Mouse (Mus musculus): ENCODE data around the gene Slc26a1. TPM values are rescaled to one million over a fixed set of nuclear protein-coding genes. Genes with fewer than 3 reads are reported as not detected.
A peak's percentile ranks its signal among the peaks of the same experiment; 100 is the strongest.

The Slc26a1 gene
- total RNA-seq, 1 experiment from 2014 or later, result 1.8 TPM

DNA sequence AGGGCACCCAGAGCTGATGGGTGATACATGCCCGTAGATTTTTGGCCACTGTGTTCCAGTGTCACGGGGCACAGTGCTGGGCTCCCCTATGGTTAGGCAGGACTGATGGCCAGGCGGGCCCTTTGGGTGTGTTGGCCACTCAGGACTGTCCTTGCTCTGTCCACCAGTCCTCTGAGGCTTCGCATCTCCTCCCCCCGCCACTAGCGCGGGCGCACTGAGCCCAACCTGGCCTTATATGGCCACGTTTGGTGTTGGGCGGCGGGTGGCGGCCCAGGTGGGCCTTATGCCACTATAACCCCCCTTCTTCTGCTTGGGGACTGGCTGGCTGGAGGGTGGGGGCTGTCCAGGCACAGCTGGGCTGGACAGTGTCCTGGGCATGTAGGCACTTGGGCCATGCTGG, 20.5 kb upstream of the Slc26a1 start:
- no peak for ATAC-seq (replicated peaks in 1 of 2; ENCODE audit: insufficient read depth in 1 of 2, low FRiP score in 2 of 2, low TSS enrichment in 1 of 2, low read depth in 1 of 2, poor library complexity in 2 of 2, severe bottlenecking in 2 of 2)

DNA sequence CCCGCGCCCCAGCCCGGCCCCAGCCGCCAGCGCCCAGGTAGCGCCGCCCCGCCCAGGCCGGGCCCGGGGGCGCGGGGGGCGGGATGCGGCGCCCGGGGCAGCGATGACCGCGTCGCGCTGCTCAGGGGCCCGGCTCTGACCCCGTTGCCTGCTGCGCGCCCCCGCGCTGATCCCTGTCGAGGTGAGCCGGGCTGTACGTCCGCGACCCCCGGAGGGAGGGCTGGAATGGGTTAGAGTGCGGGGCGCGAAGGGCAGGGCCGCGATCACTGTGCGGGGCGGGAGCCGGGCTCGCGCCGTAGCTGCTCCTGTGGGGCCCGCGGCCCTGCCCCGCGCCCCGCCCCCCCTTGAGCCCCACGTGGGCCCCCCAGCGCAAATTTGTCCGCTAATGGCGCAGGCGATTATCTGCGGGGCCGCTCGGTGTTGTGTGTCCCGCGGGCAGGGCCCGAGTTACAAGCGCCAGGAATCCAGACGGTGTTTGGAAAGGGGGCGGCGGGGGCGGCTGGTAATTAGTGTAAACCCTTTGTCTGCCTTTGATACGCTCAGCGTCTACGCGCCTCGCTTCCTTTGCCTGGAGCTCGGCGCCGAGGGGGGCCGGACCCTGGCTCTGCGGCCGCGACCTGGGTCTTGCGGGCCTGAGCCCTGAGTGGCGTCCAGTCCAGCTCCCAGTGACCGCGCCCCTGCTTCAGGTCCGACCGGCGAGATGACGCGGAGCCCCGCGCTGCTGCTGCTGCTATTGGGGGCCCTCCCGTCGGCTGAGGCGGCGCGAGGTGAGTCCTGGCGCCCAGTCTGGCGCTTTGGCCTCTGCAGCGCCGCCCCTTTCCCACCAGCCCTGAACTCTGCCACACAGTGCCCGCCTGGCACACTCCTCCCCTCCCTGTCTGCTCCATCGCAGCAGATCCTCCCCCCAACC, 19.2 kb upstream of the Slc26a1 start:
- peak; percentile 30 to 38 for ATAC-seq (replicated peaks in 1 of 2; ENCODE audit: insufficient read depth in 1 of 2, low FRiP score in 2 of 2, low TSS enrichment in 1 of 2, low read depth in 1 of 2, poor library complexity in 2 of 2, severe bottlenecking in 2 of 2)

DNA sequence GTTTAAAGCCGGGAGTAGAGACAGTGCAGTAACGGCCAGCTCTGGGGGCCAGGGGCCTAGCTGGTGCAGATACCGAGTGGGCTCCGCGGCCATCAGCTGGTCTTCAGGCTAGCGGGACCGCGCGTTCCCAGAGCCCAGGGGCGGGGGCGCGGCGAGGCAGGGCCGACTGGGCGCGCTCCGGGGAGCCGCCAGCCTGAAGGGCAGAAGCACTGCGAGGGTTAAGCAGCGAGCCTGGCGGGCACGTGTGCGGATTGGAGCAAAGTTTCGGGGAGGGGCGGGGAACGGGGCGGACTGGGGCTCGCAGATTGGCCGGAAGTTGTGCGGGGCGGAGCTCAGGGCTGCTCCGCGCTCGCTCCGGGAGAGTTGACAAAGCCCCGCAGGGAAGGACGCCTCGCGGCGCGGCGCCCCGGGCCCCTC, 18.5 kb upstream of the Slc26a1 start:
- ATAC-seq (replicated peaks in 1 of 2; ENCODE audit: insufficient read depth in 1 of 2, low FRiP score in 2 of 2, low TSS enrichment in 1 of 2, low read depth in 1 of 2, poor library complexity in 2 of 2, severe bottlenecking in 2 of 2), result peak; percentile 83 to 89

DNA sequence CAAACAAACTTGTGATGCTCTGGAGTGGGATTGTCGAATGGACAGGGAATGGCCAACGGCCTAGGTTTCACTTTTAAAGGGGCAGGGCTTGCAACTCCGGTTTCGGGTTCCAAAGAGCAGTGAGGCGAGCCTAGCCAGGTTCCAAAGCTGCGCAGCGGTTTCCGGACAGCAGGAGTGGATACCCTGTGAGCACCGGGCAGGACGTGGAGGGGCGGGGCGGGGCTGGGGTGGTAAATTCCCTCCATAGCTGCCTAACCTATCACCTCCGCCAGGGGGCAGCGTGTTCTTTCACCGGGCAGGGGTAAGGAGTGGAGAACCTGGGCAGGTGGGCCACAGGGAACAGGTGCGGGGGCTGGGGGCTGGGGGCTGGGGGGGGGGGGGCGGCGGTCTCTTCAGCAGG, 16.9 kb upstream of the Slc26a1 start, which contains the start of gene Fgfrl1:
Gene Fgfrl1, plus strand, starts transcription at position 112 of the 400 bp plus-strand sequence.
- ATAC-seq (replicated peaks in 1 of 2; ENCODE audit: insufficient read depth in 1 of 2, low FRiP score in 2 of 2, low TSS enrichment in 1 of 2, low read depth in 1 of 2, poor library complexity in 2 of 2, severe bottlenecking in 2 of 2), result peak; percentile 48 to 55

DNA sequence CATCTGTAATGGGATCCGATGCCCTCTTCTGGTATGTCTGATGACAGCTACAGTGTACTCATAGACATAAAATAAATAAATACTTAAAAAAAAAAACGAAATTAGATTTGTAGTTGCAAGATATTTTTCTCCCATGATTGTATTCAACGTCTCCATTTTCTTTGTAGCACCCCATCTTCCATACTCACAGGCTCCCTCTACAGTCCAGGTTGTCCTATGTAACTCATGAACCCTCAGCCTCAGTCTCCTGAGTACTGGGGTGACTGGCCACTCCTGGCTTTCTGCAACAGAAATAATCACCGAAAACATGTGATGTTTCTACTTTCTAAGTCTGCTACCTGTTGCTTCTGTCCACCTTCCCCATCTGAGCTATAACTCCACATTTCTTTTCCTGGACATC, 15.8 kb upstream of the Slc26a1 start:
- ATAC-seq (replicated peaks in 1 of 2; ENCODE audit: insufficient read depth in 1 of 2, low FRiP score in 2 of 2, low TSS enrichment in 1 of 2, low read depth in 1 of 2, poor library complexity in 2 of 2, severe bottlenecking in 2 of 2), result no peak

DNA sequence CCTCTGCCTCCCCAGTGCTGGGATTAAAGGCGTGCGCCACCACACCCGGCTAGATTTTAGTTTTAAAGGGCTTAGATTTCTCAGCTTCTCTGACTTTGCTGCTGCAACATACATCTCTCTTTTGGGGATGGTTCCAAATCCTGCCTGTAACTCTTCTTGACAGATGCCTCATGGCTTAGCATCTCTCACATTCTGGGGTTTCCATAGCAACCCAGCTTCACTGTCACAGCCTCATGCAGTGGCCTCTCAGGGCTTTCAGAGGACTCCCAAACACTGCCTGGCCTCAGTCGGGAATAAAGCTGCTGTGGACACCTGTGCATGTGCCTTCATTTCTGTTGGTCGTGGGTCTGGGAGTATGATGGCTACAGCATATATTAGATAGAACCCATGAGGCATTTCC, 13.7 kb upstream of the Slc26a1 start:
- ATAC-seq (replicated peaks in 1 of 2; ENCODE audit: insufficient read depth in 1 of 2, low FRiP score in 2 of 2, low TSS enrichment in 1 of 2, low read depth in 1 of 2, poor library complexity in 2 of 2, severe bottlenecking in 2 of 2), result no peak

DNA sequence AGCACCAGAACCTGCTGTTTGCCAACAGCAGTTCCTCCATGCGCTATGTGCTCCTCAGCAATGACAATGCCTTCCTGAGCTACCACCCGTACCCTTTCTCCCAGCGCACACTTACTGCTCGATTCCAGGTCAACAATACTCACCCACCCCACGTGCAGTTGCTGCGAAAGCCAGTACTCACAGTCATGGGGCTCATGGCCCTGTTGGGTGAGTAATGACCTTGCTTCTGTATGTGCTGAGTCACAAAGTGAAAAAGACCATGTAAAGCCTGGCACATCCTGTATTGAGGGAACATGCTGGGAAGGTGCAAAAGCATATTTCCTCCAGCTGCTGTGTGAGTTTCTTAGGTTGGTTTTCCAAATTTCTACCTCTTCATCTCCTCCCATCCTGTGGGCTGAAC, 5.5 kb upstream of the Slc26a1 start:
- ATAC-seq (replicated peaks in 1 of 2; ENCODE audit: insufficient read depth in 1 of 2, low FRiP score in 2 of 2, low TSS enrichment in 1 of 2, low read depth in 1 of 2, poor library complexity in 2 of 2, severe bottlenecking in 2 of 2), result no peak

DNA sequence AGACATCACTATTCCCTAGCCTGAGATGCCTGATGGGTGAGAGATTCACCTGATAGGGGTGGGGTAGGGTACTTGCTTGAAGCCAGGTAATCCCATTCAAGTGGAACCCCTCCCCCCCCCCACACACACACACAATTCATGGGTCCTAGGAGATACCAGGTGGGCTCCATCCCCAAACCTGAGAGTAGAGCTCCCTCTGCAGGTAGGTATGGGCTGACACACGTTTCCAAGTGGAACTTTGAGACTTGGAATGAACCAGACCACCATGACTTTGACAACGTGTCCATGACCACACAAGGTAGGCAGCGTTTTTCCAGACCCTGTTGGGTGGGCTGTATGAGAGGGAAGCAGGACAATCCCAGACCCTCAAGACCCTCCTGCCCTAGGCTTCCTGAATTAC, 4.5 kb upstream of the Slc26a1 start:
- ATAC-seq (replicated peaks in 1 of 2; ENCODE audit: insufficient read depth in 1 of 2, low FRiP score in 2 of 2, low TSS enrichment in 1 of 2, low read depth in 1 of 2, poor library complexity in 2 of 2, severe bottlenecking in 2 of 2), result no peak

DNA sequence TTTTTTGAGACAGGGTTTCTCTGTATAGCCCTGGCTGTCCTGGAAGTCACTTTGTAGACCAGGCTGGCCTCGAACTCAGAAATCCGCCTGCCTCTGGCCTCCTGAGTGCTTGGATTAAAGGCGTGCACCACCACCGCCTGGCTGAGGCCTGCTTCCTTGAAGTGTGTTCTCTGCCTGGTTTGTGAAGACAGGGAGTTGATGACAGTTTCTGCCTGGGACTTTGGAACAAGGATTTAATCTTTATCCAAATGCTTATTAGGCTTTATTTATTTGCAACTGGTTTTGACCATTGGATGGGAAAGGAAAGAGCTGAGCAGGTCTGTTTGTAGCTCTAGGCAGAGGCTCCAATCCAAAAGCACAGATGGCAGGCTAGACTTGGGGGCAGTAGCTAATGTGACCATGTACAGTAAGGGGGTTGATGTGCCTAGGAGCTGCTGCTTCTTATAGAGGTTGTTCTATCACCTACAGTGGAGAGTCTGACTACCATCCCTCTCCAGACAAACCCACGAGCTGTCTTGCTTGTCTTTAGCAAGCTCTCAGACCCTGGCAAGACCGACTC, 3.0 kb upstream of the Slc26a1 start:
- no peak for ATAC-seq (replicated peaks in 1 of 2; ENCODE audit: insufficient read depth in 1 of 2, low FRiP score in 2 of 2, low TSS enrichment in 1 of 2, low read depth in 1 of 2, poor library complexity in 2 of 2, severe bottlenecking in 2 of 2)

DNA sequence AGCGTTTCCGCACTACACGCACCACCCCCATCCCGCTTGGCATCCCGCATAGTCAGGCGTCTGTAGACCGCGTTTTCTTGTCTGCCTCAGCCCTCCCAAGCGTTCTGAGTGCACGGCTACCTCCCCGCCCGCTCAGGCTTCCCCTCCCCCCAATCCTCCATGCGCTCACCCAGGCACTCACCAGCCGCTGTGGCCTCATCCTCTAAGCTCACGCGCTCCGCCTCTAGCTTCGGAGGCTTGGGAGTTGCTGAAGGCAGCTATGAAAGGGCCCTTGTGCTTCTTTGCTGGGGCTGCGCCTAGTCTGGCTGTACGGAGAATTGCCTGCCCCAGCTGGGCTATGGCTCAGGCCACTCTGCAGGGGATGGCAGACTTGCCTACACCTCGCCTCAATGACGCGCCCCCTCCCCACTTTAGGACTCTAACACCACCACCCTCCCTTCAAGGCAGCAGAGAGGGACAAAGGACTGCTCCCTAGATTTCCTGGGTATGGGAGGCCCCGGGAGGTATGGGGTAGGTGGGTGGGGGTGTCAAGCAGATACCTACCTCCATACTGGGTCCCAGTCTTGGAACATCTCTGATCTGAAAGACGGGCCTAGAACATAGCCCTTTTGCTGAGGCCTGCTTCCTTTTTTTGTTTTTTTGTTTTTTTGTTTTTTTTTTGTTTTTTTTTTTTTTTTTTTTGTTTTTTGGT, 2.4 kb upstream of the Slc26a1 start:
- no peak for ATAC-seq (replicated peaks in 1 of 2; ENCODE audit: insufficient read depth in 1 of 2, low FRiP score in 2 of 2, low TSS enrichment in 1 of 2, low read depth in 1 of 2, poor library complexity in 2 of 2, severe bottlenecking in 2 of 2)

DNA sequence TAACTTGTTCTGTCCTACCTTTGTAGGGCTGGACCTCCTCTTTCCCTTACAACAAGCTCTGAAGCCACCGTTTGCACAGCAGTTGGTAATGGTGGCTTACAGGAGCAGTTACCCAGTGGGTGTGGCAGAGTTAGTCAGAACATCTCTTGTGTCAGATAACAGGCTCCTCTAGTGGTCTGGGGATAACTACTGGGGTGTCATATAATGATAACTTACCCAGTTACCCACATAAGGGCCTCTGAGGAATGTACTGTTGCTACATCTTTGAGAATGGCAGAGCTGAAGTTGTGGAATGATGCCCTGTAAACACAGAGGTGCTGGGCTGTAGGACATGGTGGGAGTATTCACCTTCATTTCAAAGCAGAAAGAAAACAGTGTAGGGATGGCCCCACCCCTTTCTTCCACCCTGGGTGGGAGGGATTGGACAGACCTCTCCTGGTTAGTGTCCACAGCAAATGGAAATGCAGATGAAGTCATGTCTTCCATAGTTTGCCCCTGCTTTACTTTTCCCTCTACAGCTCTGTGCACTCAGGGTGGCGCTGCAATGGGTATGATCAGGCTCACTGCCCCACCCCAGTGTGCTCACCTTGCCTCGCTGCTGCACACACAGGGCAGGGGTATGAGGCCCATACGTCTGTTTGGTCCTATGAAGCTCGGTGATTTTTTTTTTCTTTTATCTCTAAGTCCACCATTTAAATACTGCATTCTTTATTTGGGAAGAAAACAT, 1.6 kb upstream of the Slc26a1 start:
- no peak for ATAC-seq (replicated peaks in 1 of 2; ENCODE audit: insufficient read depth in 1 of 2, low FRiP score in 2 of 2, low TSS enrichment in 1 of 2, low read depth in 1 of 2, poor library complexity in 2 of 2, severe bottlenecking in 2 of 2)

DNA sequence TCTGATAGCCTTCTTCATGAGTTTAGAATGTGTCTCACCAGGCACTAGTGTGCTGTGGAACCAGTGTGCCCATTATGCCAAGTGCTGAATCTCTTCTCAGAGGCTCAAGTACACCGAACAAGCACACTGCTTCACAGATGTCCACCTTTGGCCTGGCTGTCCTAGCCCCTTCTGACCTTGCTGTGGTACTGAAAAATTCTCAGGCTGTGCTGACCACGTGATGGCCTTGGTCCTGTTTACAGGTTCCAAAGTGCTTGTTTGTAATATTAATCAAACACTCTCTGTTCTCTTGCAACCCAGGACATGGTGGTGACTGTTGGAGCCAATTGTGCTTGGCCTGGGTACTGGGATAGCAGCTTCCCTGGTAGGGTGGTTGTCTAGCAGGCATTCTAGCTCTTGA, 745 bp downstream of the Slc26a1 start:
- ATAC-seq (replicated peaks in 1 of 2; ENCODE audit: insufficient read depth in 1 of 2, low FRiP score in 2 of 2, low TSS enrichment in 1 of 2, low read depth in 1 of 2, poor library complexity in 2 of 2, severe bottlenecking in 2 of 2), result no peak

DNA sequence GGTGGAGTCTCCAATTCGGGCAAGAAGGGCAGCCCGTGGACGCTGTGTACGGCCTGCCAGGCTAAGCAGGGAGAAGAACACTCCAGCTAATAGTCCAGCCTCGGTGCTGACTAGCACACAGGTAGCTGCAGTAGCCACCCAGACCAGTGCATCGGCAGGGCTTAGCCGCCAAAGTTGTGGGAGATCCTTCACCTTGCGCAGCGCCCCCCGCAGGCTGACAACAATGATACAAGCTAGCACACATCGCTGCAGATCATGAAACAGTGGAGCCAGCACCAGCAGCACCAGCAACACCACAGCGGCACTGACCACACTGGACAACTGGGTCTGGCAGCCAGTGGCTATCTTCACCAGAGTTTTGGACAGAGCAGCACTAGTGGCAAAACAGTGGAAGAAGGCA, 3.6 kb downstream of the Slc26a1 start:
- ATAC-seq (replicated peaks in 1 of 2; ENCODE audit: insufficient read depth in 1 of 2, low FRiP score in 2 of 2, low TSS enrichment in 1 of 2, low read depth in 1 of 2, poor library complexity in 2 of 2, severe bottlenecking in 2 of 2), result no peak

DNA sequence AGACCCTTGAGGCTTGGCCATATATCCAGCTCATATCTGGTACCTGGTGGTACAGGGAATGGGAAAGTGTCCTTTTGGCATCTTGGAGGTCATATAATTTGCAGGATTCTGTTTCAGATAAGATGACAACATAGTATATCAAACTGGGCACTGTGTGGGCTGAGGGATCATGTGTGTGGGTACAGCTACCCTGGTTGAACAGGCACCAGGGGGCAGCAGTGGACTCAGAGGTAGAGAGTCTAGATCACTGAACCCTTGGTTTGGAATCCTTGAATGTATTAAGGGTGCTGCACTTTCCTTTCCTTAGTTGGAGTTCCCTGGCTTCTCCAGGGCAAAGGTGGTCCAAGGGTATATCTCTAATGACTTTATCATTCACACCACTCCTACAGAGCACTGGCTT, 4.6 kb downstream of the Slc26a1 start:
- ATAC-seq (replicated peaks in 1 of 2; ENCODE audit: insufficient read depth in 1 of 2, low FRiP score in 2 of 2, low TSS enrichment in 1 of 2, low read depth in 1 of 2, poor library complexity in 2 of 2, severe bottlenecking in 2 of 2), result no peak; a peak in 1 of 4 replicates

DNA sequence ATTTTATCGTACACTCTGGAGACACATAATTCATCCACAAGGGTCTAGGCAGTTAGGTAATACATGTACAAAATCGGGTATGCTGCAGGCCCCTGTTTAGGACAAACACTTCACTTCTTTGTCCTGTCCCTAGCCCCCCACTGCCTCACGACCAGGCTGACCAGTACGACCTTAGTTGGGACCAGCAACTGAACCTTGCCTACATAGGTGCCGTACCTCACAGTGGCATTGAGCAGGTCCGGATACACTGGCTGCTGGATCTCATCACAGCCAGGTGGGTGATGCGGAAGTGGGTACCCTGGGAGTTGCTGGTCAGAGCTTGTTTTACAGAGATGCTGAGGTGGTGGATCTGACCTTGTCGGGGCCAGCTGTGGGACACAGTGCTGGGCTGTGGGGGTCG, 5.4 kb downstream of the Slc26a1 start:
- no peak for ATAC-seq (replicated peaks in 1 of 2; ENCODE audit: insufficient read depth in 1 of 2, low FRiP score in 2 of 2, low TSS enrichment in 1 of 2, low read depth in 1 of 2, poor library complexity in 2 of 2, severe bottlenecking in 2 of 2)

DNA sequence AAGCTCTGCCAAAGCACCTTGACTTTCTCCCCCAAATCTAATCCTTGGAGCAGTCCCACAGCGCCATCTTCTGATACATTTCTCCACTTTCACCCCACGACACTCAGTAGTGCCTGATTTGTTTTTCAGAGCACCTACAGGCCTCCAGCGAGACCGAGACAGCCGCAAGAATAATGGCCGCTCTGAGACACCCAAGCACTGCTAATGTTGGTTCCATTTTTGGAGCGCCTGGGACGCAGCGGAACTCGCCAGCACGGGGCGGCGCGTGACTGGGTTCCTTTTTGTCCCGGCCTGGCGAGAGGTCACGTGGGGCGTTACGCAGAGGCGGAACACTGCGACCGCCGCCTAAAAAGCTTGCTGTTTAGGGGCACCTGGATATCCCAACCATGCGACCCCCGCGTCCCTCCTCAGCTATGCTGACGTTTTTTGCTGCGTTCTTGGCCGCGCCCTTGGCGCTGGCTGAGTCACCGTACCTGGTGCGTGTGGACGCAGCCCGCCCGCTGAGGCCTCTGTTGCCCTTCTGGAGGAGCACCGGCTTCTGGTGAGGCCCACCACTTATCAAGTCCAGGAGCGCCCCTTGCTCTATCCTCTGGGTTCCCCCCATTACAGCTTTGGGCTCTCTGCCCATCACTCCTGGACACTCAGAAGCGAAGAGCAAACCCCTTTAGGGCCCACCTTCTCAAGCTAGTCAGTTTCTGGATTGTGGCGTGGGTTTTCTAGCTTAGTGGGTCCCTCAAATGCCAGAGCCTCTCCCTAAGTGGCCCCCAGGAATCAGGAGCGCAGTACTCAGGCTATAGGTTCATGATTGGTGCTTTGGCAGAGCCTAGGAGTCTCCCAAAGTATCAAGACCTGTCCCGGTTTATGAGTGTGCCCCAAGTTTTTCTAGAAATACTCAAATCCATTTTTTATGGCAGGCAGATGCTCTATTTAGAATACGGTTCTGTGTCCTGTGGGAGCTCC, 6.1 kb downstream of the Slc26a1 start, which contains the start of gene Dgkq:
Gene Dgkq, minus strand, starts transcription at position 696 of the 960 bp plus-strand sequence.
- peak; percentile 84 to 85 for ATAC-seq (replicated peaks in 1 of 2; ENCODE audit: insufficient read depth in 1 of 2, low FRiP score in 2 of 2, low TSS enrichment in 1 of 2, low read depth in 1 of 2, poor library complexity in 2 of 2, severe bottlenecking in 2 of 2)
